ENCODE assay signal across 14 mouse cellular contexts in the genomic region with DNA sequence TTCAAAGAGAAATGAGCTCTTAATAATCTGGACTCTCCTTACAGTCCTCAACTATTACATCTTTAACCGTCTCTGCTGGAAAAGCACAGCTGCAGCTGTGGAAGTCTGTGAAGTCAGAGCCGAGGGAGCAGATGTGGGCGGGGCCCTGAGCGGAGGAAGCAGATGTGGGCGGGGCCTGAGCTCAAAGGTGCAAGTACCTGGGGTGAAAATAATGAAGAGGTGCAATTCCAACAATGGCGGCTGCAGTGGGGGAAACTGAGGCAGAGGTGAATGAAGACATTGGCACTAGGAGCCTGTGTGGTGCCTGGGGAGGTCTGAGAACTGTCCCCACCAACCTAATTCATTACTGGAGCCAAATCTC. TPM values are rescaled to one million over a fixed set of nuclear protein-coding genes. Genes with fewer than 3 reads are reported as not detected.
DNase-seq lines count a peak whose midpoint lies in the region; ATAC-seq lines count a peak whose summit lies in the region.
"Had no signal": no experiment of that assay in that cellular context is flagged by ENCODE, and none has a peak within 500 bp of the region (broad histone marks: within the 10 kb centered on the region; RNA-seq: fewer than 3 reads in every experiment).

No protein-coding gene starts in this region.

- DNase-seq in kidney, adult 18-20 months: peak; percentile 28
- DNase-seq in liver, embryonic 13.5 days: peak; percentile 42
- DNase-seq in thymus, postnatal 0 days (ENCODE audit: low spot score): peak; percentile 64
- DNase-seq in heart, embryonic 10.5 days (ENCODE audit: low spot score): no peak
- DNase-seq in layer of hippocampus, adult 9-10 months (ENCODE audit: low spot score): no peak

- H3K36me3 ChIP-seq in kidney, embryonic 14.5 days (ENCODE audit: control insufficient read depth, insufficient read depth, low read length): no peaks in the 10 kb centered on the region
- no peaks in the 10 kb centered on the region for H3K36me3 ChIP-seq in liver, embryonic 13.5 days
- H3K36me3 ChIP-seq in heart, embryonic 10.5 days: no peaks in the 10 kb centered on the region
- no peaks in the 10 kb centered on the region for H3K36me3 ChIP-seq in midbrain, embryonic 15.5 days (replicated peaks)
- H3K36me3 ChIP-seq: limb, embryonic 15.5 days had no signal

- H3K4me3 ChIP-seq in kidney, embryonic 14.5 days (ENCODE audit: low read length): no peak overlapping the region
- no peak overlapping the region for H3K4me3 ChIP-seq in liver, embryonic 13.5 days (replicated peaks)
- no peak overlapping the region for H3K4me3 ChIP-seq in heart, embryonic 10.5 days
- no peak overlapping the region for H3K4me3 ChIP-seq in midbrain, embryonic 15.5 days
- H3K4me3 ChIP-seq: limb, embryonic 15.5 days; myocyte had no signal

- no peaks in the 10 kb centered on the region for H3K9me3 ChIP-seq in kidney, embryonic 14.5 days (ENCODE audit: control insufficient read depth, low read length)
- no peaks in the 10 kb centered on the region for H3K9me3 ChIP-seq in liver, embryonic 13.5 days (replicated peaks)
- no peaks in the 10 kb centered on the region for H3K9me3 ChIP-seq in heart, embryonic 10.5 days
- no peaks in the 10 kb centered on the region for H3K9me3 ChIP-seq in midbrain, embryonic 15.5 days
- H3K9me3 ChIP-seq: limb, embryonic 15.5 days had no signal

- H3K9ac ChIP-seq in kidney, embryonic 14.5 days (ENCODE audit: low read depth, low read length): no peak overlapping the region
- H3K9ac ChIP-seq in liver, embryonic 13.5 days: no peak overlapping the region
- H3K9ac ChIP-seq in midbrain, embryonic 15.5 days: no peak overlapping the region
- H3K9ac ChIP-seq: limb, embryonic 15.5 days had no signal

- H3K27me3 ChIP-seq in kidney, embryonic 14.5 days (ENCODE audit: control insufficient read depth, insufficient read depth, low read length): no peaks in the 10 kb centered on the region
- H3K27me3 ChIP-seq in liver, embryonic 13.5 days: 0 out of 2 replicates have a peak, but pooled peaks cover 4% of the 10 kb centered on the region
- no peaks in the 10 kb centered on the region for H3K27me3 ChIP-seq in heart, embryonic 10.5 days (ENCODE audit: insufficient read depth, poor library complexity, severe bottlenecking)
- no peaks in the 10 kb centered on the region for H3K27me3 ChIP-seq in midbrain, embryonic 15.5 days (replicated peaks)
- H3K27me3 ChIP-seq: limb, embryonic 15.5 days had no signal

- H3K27ac ChIP-seq in kidney, embryonic 14.5 days (ENCODE audit: low read depth, low read length): no peak overlapping the region
- no peak overlapping the region for H3K27ac ChIP-seq in liver, embryonic 13.5 days
- H3K27ac ChIP-seq in heart, embryonic 10.5 days: no peak overlapping the region
- H3K27ac ChIP-seq in midbrain, embryonic 15.5 days: no peak overlapping the region
- H3K27ac ChIP-seq: limb, embryonic 15.5 days had no signal

- H3K4me2 ChIP-seq in kidney, embryonic 14.5 days (replicated peaks; ENCODE audit: low read depth, low read length): no peak overlapping the region
- peak overlapping the region; percentile 32; the same call in 1 of the 2 replicates for H3K4me2 ChIP-seq in liver, embryonic 13.5 days
- no peak overlapping the region for H3K4me2 ChIP-seq in midbrain, embryonic 15.5 days
- H3K4me2 ChIP-seq: limb, embryonic 15.5 days had no signal

- WGBS in kidney, embryonic 14.5 days: 4% methylated on average over 6 of the region's 6 CpGs
- 7% methylated on average over 6 of the region's 6 CpGs for WGBS in liver, embryonic 13.5 days (ENCODE audit: insufficient replicate concordance)
- 7% methylated on average over 6 of the region's 6 CpGs for WGBS in heart, embryonic 10.5 days
- WGBS in midbrain, embryonic 15.5 days: 14% methylated on average over 6 of the region's 6 CpGs

- no peak for ATAC-seq in kidney, embryonic 14.5 days (ENCODE audit: low FRiP score, low TSS enrichment)
- ATAC-seq in erythroblast, adult 5-6 weeks (replicated peaks; ENCODE audit: low FRiP score, poor library complexity, severe bottlenecking): peak; percentile 53; the same call in 1 of the 2 replicates
- no peak for ATAC-seq in liver, embryonic 13.5 days (ENCODE audit: low read depth)
- ATAC-seq in midbrain, embryonic 15.5 days (replicated peaks): no peak

- peaks cover 5% of the 10 kb centered on the region for H3K4me1 ChIP-seq in kidney, embryonic 14.5 days (ENCODE audit: control insufficient read depth, insufficient read depth, low read length)
- peaks cover 53% of the 10 kb centered on the region for H3K4me1 ChIP-seq in liver, embryonic 13.5 days (replicated peaks)
- H3K4me1 ChIP-seq in heart, embryonic 10.5 days: peaks cover 33% of the 10 kb centered on the region
- peaks cover 9% of the 10 kb centered on the region for H3K4me1 ChIP-seq in midbrain, embryonic 15.5 days

RNA-seq across cellular contexts. Expression of gene Traf3, which starts 16.0 kb away (rescaled TPM):
- 12.5 and 14.0 TPM in 2 replicates for polyA plus RNA-seq in kidney, embryonic 14.5 days (2014; fragmentation: Nextera tagmentation; extraction: Ambion mirVana)
- total RNA-seq in erythroblast, adult 5-6 weeks (2015; ENCODE audit: low replicate concordance): 3.1 and 3.3 TPM in 2 replicates
- total RNA-seq in erythroblast, adult 5-6 weeks (2017; ENCODE audit: low replicate concordance): 2.6 and 4.3 TPM in 2 replicates
- polyA plus RNA-seq in liver, embryonic 13.5 days (2015; fragmentation: Nextera tagmentation; extraction: Ambion mirVana): 3.2 and 3.7 TPM in 2 replicates
- polyA plus RNA-seq in thymus, postnatal 0 days (2015; fragmentation: Nextera tagmentation; extraction: Ambion mirVana): 11.7 and 13.1 TPM in 2 replicates
- polyA plus RNA-seq in heart, embryonic 10.5 days (2016; fragmentation: Nextera tagmentation; extraction: Ambion mirVana): 6.9 and 7.2 TPM in 2 replicates
- polyA plus RNA-seq in midbrain, embryonic 15.5 days (2015; fragmentation: Nextera tagmentation; extraction: Ambion mirVana): 20.7 and 20.8 TPM in 2 replicates

RNA-seq across cellular contexts. Expression of gene 4930595D18Rik, which starts 34.1 kb away (rescaled TPM):
- not detected in 2 replicates for polyA plus RNA-seq in kidney, embryonic 14.5 days (2014; fragmentation: Nextera tagmentation; extraction: Ambion mirVana)
- total RNA-seq in erythroblast, adult 5-6 weeks (2015; ENCODE audit: low replicate concordance): not detected in 2 replicates
- total RNA-seq in erythroblast, adult 5-6 weeks (2017; ENCODE audit: low replicate concordance): not detected in 2 replicates
- polyA plus RNA-seq in liver, embryonic 13.5 days (2015; fragmentation: Nextera tagmentation; extraction: Ambion mirVana): not detected in 2 replicates
- 0.34 TPM in 1 of 2 replicates, not detected in the other for polyA plus RNA-seq in thymus, postnatal 0 days (2015; fragmentation: Nextera tagmentation; extraction: Ambion mirVana)
- not detected in 2 replicates for polyA plus RNA-seq in heart, embryonic 10.5 days (2016; fragmentation: Nextera tagmentation; extraction: Ambion mirVana)
- polyA plus RNA-seq in midbrain, embryonic 15.5 days (2015; fragmentation: Nextera tagmentation; extraction: Ambion mirVana): 0.21 TPM in 1 of 2 replicates, not detected in the other
- total RNA-seq: gastrocnemius, adult 18-20 months had no signal
- polyA plus RNA-seq: cortical plate, adult 2 months; hindbrain, embryonic 11.5 days; limb, embryonic 15.5 days; myocyte; small intestine, adult 2 months had no signal

Comparison
In these comparisons a context has a peak if more than half of its experiments do, and no peak if none do; other contexts are left out.
1. DNase-seq: peak in kidney, adult 18-20 months (single experiment), liver, embryonic 13.5 days (single experiment) and thymus, postnatal 0 days (single experiment); none in heart, embryonic 10.5 days (single experiment) and layer of hippocampus, adult 9-10 months (single experiment).